Mouse (Mus musculus): Measurements from ENCODE around the gene Fgfr1op2.

Gene Fgfr1op2

DNA sequence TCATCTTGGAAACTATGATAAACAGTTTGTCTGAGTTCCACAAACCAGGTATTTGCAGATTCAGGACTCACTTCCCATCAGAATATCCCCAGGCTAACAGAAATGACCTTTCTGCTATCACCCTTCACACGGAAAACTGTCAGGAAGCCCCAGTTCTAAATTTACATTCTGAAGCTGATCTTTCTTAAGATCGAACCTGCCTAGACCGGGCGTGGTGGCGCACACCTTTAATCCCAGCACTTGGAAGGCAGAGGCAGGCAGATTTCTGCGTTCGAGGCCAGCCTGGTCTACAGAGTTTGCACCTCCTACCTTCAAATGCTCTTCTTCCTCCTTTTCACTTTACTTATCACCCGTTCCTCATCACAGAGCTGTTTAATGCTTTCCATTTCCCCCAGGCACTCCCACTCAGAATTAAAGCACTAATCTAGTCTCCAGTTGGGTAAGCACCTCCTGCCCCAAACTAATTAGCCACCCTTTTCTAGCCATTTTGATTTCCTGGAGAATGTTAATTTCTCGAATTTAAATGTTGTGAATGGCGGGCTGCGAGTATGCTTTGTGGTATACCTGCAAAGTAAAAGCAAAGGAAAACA lies 64.7 kb downstream of the Fgfr1op2 start:
- DNase-seq (ENCODE audit: low read depth, low spot score): no peak

DNA sequence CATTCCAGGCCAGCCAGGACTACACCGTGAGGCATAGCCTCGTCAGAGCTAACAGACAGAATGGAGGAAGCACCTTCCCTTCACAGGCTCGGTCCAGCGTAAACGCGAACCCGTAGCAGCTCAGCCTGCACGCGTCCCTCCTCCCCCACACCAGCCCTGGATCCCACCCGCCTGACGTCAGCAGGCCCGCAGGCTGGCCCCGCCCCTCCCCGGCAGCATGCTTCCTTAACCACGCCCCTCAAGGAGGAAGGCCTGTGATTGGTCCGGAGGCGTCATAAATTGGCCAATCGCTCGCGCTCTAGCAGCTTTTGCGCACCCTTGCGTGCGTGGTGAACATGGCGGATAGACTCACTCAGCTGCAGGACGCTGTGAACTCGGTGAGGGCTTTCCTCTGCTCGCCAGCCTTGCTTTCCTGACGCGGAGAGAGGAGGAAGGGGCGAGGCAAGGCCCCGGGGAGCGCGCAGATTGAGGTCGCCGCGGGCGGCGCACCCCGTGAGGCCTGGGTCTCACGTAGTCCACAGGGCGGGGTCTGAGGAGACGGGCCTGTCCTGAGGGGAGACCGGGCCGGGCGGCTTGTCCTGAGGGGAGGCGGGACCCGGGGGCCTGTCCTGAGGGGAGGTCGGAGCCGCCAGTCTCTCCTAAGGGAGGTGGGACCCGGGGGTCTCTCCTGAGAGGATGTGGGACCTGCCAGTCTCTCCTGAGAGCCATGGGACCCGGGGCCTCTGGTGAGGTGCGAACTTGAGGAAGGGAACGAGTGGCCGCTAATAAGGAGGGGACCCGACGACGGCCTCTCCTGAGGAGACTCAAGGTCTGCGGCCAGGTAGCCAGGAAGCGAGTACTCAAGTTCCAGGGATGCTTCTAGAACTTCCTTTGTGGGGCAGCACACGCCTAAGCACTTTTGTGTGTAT lies 65.5 kb downstream of the Fgfr1op2 start, which contains the start of the genes Med21 and Tm7sf3:
Gene Med21, plus strand, starts transcription at position 272 of the 908 bp plus-strand sequence.
Gene Tm7sf3, minus strand, starts transcription at position 549 of the 908 bp plus-strand sequence.
- peak; percentile 96 for DNase-seq (ENCODE audit: low read depth, low spot score)

- DNase-seq (ENCODE audit: low read depth, low spot score): no peak
Observed at GRCm38 (mm10) chr6:146643184-146643570, 66.2 kb downstream of the Fgfr1op2 start.

Data from WW6 (cell line).